Mouse (Mus musculus) liver, postnatal 0 days (tissue): ENCODE measurements around the gene Faah. TPM values are rescaled to one million over a fixed set of nuclear protein-coding genes. Genes with fewer than 3 reads are reported as not detected.
A peak's percentile ranks its signal among the peaks of the same experiment; 100 is the strongest.

Experiments used
- ATAC-seq: fragments of 200-750 bp; cut with Nextera tagmentation; 2 replicates; pipeline ENCODE4 v1.8.0; 2017; ENCODE audit warnings: mild to moderate bottlenecking, moderate library complexity
- DNase-seq: peaks from one replicate; pipeline ENCODE4 v3.0.0-alpha.2; 2016
- H3K27ac ChIP-seq: fragments of 300-500 bp; sonication (generic); 2 replicates; pipeline ENCODE4 v1.5.1; 2014; ENCODE audit warnings: antibody characterized with exemption, moderate library complexity, mild to moderate bottlenecking, low read depth
- H3K27me3 ChIP-seq: fragments of 300-500 bp; sonication (generic); 2 replicates; pipeline ENCODE4 v1.6.1; 2014; ENCODE audit warnings: low read length, control low read depth, mixed read lengths; ENCODE audit not compliant: insufficient read depth
- H3K36me3 ChIP-seq: fragments of 300-500 bp; sonication (generic); replicated peaks from 2 replicates; pipeline ENCODE4 v1.6.1; 2014; ENCODE audit warnings: mild to moderate bottlenecking, control low read depth, low read length, moderate library complexity, mixed read lengths; ENCODE audit not compliant: insufficient read depth
- H3K4me1 ChIP-seq: fragments of 300-500 bp; sonication (generic); 2 replicates; pipeline ENCODE4 v1.6.1; 2014; ENCODE audit warnings: antibody characterized with exemption, mild to moderate bottlenecking, control low read depth; ENCODE audit not compliant: insufficient read depth
- H3K4me2 ChIP-seq: fragments of 300-500 bp; sonication (generic); 2 replicates; pipeline ENCODE4 v1.6.1; 2014; ENCODE audit warnings: low read depth, mild to moderate bottlenecking, low read length, moderate library complexity, mixed read lengths
- H3K4me3 ChIP-seq: fragments of 300-500 bp; sonication (generic); 2 replicates; pipeline ENCODE4 v1.5.1; 2014; ENCODE audit warnings: low read depth, low read length
- H3K9ac ChIP-seq: fragments of 300-500 bp; sonication (generic); replicated peaks from 2 replicates; pipeline ENCODE4 v1.6.1; 2014; ENCODE audit warnings: mild to moderate bottlenecking, moderate library complexity
- H3K9me3 ChIP-seq: fragments of 300-500 bp; sonication (generic); 2 replicates; pipeline ENCODE4 v1.6.1; 2016; ENCODE audit warnings: mild to moderate bottlenecking, control low read depth, low read length, mixed read lengths
- CTCF ChIP-seq: sonication (generic); IDR thresholded peaks from 2 replicates; pipeline ENCODE4 v1.5.1; 2016; ENCODE audit warnings: antibody characterized with exemption, low read depth
- EP300 ChIP-seq: IDR thresholded peaks from 2 replicates; pipeline ENCODE4 v1.6.1; 2016; ENCODE audit warnings: antibody characterized with exemption, low read depth, mild to moderate bottlenecking
- WGBS: fragments of 180-500 bp; shearing (Covaris S2); extraction: QIAGEN DNeasy Blood & Tissue Kit; methylation state at CpG from one replicate; pipeline ENCODE4 v1.1.7; 2014; ENCODE audit not compliant: insufficient replicate concordance; 5-methylcytosine and 5-hydroxymethylcytosine counted together
- polyA plus RNA-seq: library from polyadenylated mRNA; unstranded; fragments of >200 nt; fragmentation: Nextera tagmentation; extraction: Ambion mirVana; gene quantifications from 2 replicates; pipeline ENCODE4 v1.2.1, GENCODE M21; 2015

Gene Faah
- polyA plus RNA-seq, 1 experiment from 2014 or later = 31.4 TPM

- H3K27ac ChIP-seq = no peak overlapping the region
- no peaks in the 10 kb centered on the region for H3K27me3 ChIP-seq
- H3K36me3 ChIP-seq = peaks cover 8% of the 10 kb centered on the region; the same call in 1 of the 2 replicates
- no peak overlapping the region for H3K9ac ChIP-seq
- no peak for DNase-seq
- TF ChIP-seq CTCF (no peak), EP300 (no peak)
- WGBS = 79% methylated on average over 2 of the region's 2 CpGs
- ATAC-seq = no peak
- H3K4me1 ChIP-seq = no peaks in the 10 kb centered on the region
- no peak overlapping the region for H3K4me2 ChIP-seq
- no peaks in the 10 kb centered on the region; the same call in 1 of the 2 replicates for H3K9me3 ChIP-seq
- H3K4me3 ChIP-seq = no peak overlapping the region
These were observed 22.4 kb downstream of the Faah start for GRCm38 (mm10) chr4:115995376-115995730.

- no peak overlapping the region for H3K4me2 ChIP-seq
- no peaks in the 10 kb centered on the region; the same call in 1 of the 2 replicates for H3K9me3 ChIP-seq
- WGBS = 77% methylated on average over 16 of the region's 16 CpGs
- H3K4me1 ChIP-seq = no peaks in the 10 kb centered on the region
- no peak overlapping the region for H3K27ac ChIP-seq
- peaks cover 7% of the 10 kb centered on the region; the same call in 1 of the 2 replicates for H3K36me3 ChIP-seq
- DNase-seq (no peak), ATAC-seq (no peak)
- H3K4me3 ChIP-seq = no peak overlapping the region
- H3K9ac ChIP-seq = no peak overlapping the region
- TF ChIP-seq EP300 = no peak
- TF ChIP-seq CTCF = no peak
- no peaks in the 10 kb centered on the region for H3K27me3 ChIP-seq
These were observed 22.9 kb downstream of the Faah start for GRCm38 (mm10) chr4:115994662-115995375.

GRCm38 (mm10) chr4:115989382-115989781, 28.3 kb downstream of the Faah start:
- DNase-seq (no peak), ATAC-seq (no peak)
- no peaks in the 10 kb centered on the region; the same call in 1 of the 2 replicates for H3K9me3 ChIP-seq
- WGBS = 64% methylated on average over 7 of the region's 7 CpGs
- no peak overlapping the region for H3K4me2 ChIP-seq
- H3K27me3 ChIP-seq = no peaks in the 10 kb centered on the region
- H3K4me3 ChIP-seq = no peak overlapping the region
- no peak overlapping the region for H3K9ac ChIP-seq
- H3K36me3 ChIP-seq = no peaks in the 10 kb centered on the region
- TF ChIP-seq EP300 (no peak), CTCF (no peak)
- H3K27ac ChIP-seq = no peak overlapping the region
- 0 out of 2 replicates have a peak, but pooled peaks cover 2% of the 10 kb centered on the region for H3K4me1 ChIP-seq

- no peaks in the 10 kb centered on the region for H3K36me3 ChIP-seq
- WGBS = 64% methylated on average over 5 of the region's 5 CpGs
- H3K27ac ChIP-seq = no peak overlapping the region
- H3K4me3 ChIP-seq = no peak overlapping the region
- no peak overlapping the region for H3K4me2 ChIP-seq
- no peaks in the 10 kb centered on the region for H3K27me3 ChIP-seq
- DNase-seq (no peak), ATAC-seq (no peak)
- TF ChIP-seq EP300 = no peak
- TF ChIP-seq CTCF = no peak
- 0 out of 2 replicates have a peak, but pooled peaks cover 4% of the 10 kb centered on the region for H3K4me1 ChIP-seq
- no peaks in the 10 kb centered on the region; the same call in 1 of the 2 replicates for H3K9me3 ChIP-seq
- H3K9ac ChIP-seq = no peak overlapping the region
These were observed 29.7 kb downstream of the Faah start for GRCm38 (mm10) chr4:115987858-115988530.

DNA sequence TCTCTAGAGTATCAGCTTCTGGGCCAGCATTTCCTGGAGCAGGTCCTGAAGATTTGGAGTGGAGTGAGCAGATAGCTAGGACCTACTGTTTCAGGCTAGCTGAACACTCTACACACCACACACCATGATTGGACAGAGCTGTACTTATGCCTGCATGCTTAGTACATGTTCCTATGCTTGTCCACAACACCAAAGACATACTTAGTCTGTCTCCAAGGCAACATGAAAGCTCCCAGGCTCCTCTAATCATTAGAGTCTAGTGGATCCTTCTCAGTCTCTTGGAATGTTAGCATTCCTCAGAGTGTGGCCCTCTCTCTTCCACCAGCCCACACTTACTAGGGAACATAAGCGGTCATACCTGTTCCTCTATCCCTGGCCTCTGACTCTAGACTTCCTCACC, 30.3 kb downstream of the Faah start:
- Histone ChIP-seq H3K9ac (no peak overlapping the region), H3K27me3 (no peaks in the 10 kb centered on the region), H3K4me2 (no peak overlapping the region), H3K27ac (no peak overlapping the region), H3K4me1 (0 out of 2 replicates have a peak, but pooled peaks cover 4% of the 10 kb centered on the region), H3K36me3 (no peaks in the 10 kb centered on the region), H3K4me3 (no peak overlapping the region), H3K9me3 (no peaks in the 10 kb centered on the region; the same call in 1 of the 2 replicates)
- WGBS = 89% methylated on average over 1 of the region's 1 CpGs
- ATAC-seq (no peak), DNase-seq (no peak)
- no peak for TF ChIP-seq CTCF
- TF ChIP-seq EP300 = no peak

- ATAC-seq = no peak; the same call in 1 of the 2 replicates
- no peak overlapping the region for H3K27ac ChIP-seq
- H3K36me3 ChIP-seq = no peaks in the 10 kb centered on the region
- no peak overlapping the region for H3K4me2 ChIP-seq
- WGBS = 36% methylated on average over 8 of the region's 8 CpGs
- H3K9me3 ChIP-seq = no peaks in the 10 kb centered on the region
- TF ChIP-seq EP300 (no peak), CTCF (peak; percentile 36)
- no peak overlapping the region for H3K9ac ChIP-seq
- H3K4me3 ChIP-seq = no peak overlapping the region
- H3K4me1 ChIP-seq = 0 out of 2 replicates have a peak, but pooled peaks cover 4% of the 10 kb centered on the region
- H3K27me3 ChIP-seq = peaks cover 11% of the 10 kb centered on the region
- peak; percentile 41 for DNase-seq
These were observed 32.8 kb downstream of the Faah start for GRCm38 (mm10) chr4:115984967-115985366.
